Mouse (Mus musculus): Measurements from ENCODE around the gene E2f2. TPM values are rescaled to one million over a fixed set of nuclear protein-coding genes. Genes with fewer than 3 reads are reported as not detected.

The E2f2 gene
- polyA plus RNA-seq, 1 experiment from 2014 or later = 5.5 TPM

- ATAC-seq (ENCODE audit: low FRiP score) = no peak
These were observed 14.1 kb downstream of the E2f2 start for GRCm38 (mm10) chr4:136186315-136186714.

GRCm38 (mm10) chr4:136186739-136187472 is 14.7 kb downstream of the E2f2 start:
- Histone ChIP-seq H3K4me1 (replicated peaks; ENCODE audit: control insufficient read depth, insufficient read depth, low read length) (no peaks in the 10 kb centered on the region), H3K36me3 (ENCODE audit: control insufficient read depth, insufficient read depth, low read length) (no peaks in the 10 kb centered on the region), H3K9ac (ENCODE audit: low read depth, low read length) (no peak overlapping the region), H3K9me3 (ENCODE audit: control insufficient read depth, low read length) (no peaks in the 10 kb centered on the region), H3K4me3 (ENCODE audit: low read depth, low read length) (no peak overlapping the region), H3K4me2 (replicated peaks; ENCODE audit: low read depth, low read length) (no peak overlapping the region), H3K27ac (ENCODE audit: low read depth, low read length) (no peak overlapping the region), H3K27me3 (ENCODE audit: control insufficient read depth, insufficient read depth, low read length) (no peaks in the 10 kb centered on the region)
- ATAC-seq (ENCODE audit: low FRiP score) (no peak), DNase-seq (ENCODE audit: low spot score) (no peak)
- 87% methylated on average over 23 of the region's 23 CpGs for WGBS

More at GRCm38 (mm10) chr4:136186315-136186714, 14.1 kb downstream of the E2f2 start:
- no peaks in the 10 kb centered on the region for H3K9me3 ChIP-seq (ENCODE audit: control insufficient read depth, low read length)
- H3K4me3 ChIP-seq (ENCODE audit: low read depth, low read length) = no peak overlapping the region
- H3K27me3 ChIP-seq (ENCODE audit: control insufficient read depth, insufficient read depth, low read length) = no peaks in the 10 kb centered on the region
- H3K4me2 ChIP-seq (replicated peaks; ENCODE audit: low read depth, low read length) = no peak overlapping the region
- H3K27ac ChIP-seq (ENCODE audit: low read depth, low read length) = no peak overlapping the region
- DNase-seq (ENCODE audit: low spot score) = no peak
- no peak overlapping the region for H3K9ac ChIP-seq (ENCODE audit: low read depth, low read length)
- WGBS = 87% methylated on average over 8 of the region's 8 CpGs
- no peaks in the 10 kb centered on the region for H3K4me1 ChIP-seq (replicated peaks; ENCODE audit: control insufficient read depth, insufficient read depth, low read length)
- H3K36me3 ChIP-seq (ENCODE audit: control insufficient read depth, insufficient read depth, low read length) = no peaks in the 10 kb centered on the region

GRCm38 (mm10) chr4:136188973-136189737 is 17.0 kb downstream of the E2f2 start:
- no peak overlapping the region for H3K4me2 ChIP-seq (replicated peaks; ENCODE audit: low read depth, low read length)
- no peak for DNase-seq (ENCODE audit: low spot score)
- H3K27me3 ChIP-seq (ENCODE audit: control insufficient read depth, insufficient read depth, low read length) = no peaks in the 10 kb centered on the region
- H3K4me3 ChIP-seq (ENCODE audit: low read depth, low read length) = no peak overlapping the region
- no peak overlapping the region for H3K9ac ChIP-seq (ENCODE audit: low read depth, low read length)
- no peaks in the 10 kb centered on the region for H3K36me3 ChIP-seq (ENCODE audit: control insufficient read depth, insufficient read depth, low read length)
- no peaks in the 10 kb centered on the region for H3K9me3 ChIP-seq (ENCODE audit: control insufficient read depth, low read length)
- WGBS = 77% methylated on average over 6 of the region's 6 CpGs
- H3K4me1 ChIP-seq (replicated peaks; ENCODE audit: control insufficient read depth, insufficient read depth, low read length) = no peaks in the 10 kb centered on the region
- no peak for ATAC-seq (ENCODE audit: low FRiP score)
- no peak overlapping the region for H3K27ac ChIP-seq (ENCODE audit: low read depth, low read length)

- Histone ChIP-seq H3K27me3 (ENCODE audit: control insufficient read depth, insufficient read depth, low read length) (no peaks in the 10 kb centered on the region), H3K4me1 (replicated peaks; ENCODE audit: control insufficient read depth, insufficient read depth, low read length) (no peaks in the 10 kb centered on the region), H3K36me3 (ENCODE audit: control insufficient read depth, insufficient read depth, low read length) (no peaks in the 10 kb centered on the region), H3K9ac (ENCODE audit: low read depth, low read length) (no peak overlapping the region), H3K9me3 (ENCODE audit: control insufficient read depth, low read length) (no peaks in the 10 kb centered on the region), H3K27ac (ENCODE audit: low read depth, low read length) (no peak overlapping the region), H3K4me2 (replicated peaks; ENCODE audit: low read depth, low read length) (no peak overlapping the region), H3K4me3 (ENCODE audit: low read depth, low read length) (no peak overlapping the region)
- WGBS = 89% methylated on average over 8 of the region's 8 CpGs
- DNase-seq (ENCODE audit: low spot score) = no peak
- no peak for ATAC-seq (ENCODE audit: low FRiP score)
These were observed 17.7 kb downstream of the E2f2 start for GRCm38 (mm10) chr4:136189912-136190311.

- no peak overlapping the region for H3K9ac ChIP-seq (ENCODE audit: low read depth, low read length)
- no peaks in the 10 kb centered on the region for H3K9me3 ChIP-seq (ENCODE audit: control insufficient read depth, low read length)
- H3K27ac ChIP-seq (ENCODE audit: low read depth, low read length) = no peak overlapping the region
- no peaks in the 10 kb centered on the region for H3K36me3 ChIP-seq (ENCODE audit: control insufficient read depth, insufficient read depth, low read length)
- H3K4me1 ChIP-seq (replicated peaks; ENCODE audit: control insufficient read depth, insufficient read depth, low read length) = no peaks in the 10 kb centered on the region
- no peak for DNase-seq (ENCODE audit: low spot score)
- no peaks in the 10 kb centered on the region for H3K27me3 ChIP-seq (ENCODE audit: control insufficient read depth, insufficient read depth, low read length)
- 88% methylated on average over 3 of the region's 3 CpGs for WGBS
- H3K4me2 ChIP-seq (replicated peaks; ENCODE audit: low read depth, low read length) = no peak overlapping the region
- ATAC-seq (ENCODE audit: low FRiP score) = no peak
- no peak overlapping the region for H3K4me3 ChIP-seq (ENCODE audit: low read depth, low read length)
These were observed 21.4 kb downstream of the E2f2 start for GRCm38 (mm10) chr4:136193571-136193970.

GRCm38 (mm10) chr4:136195029-136195428 is 22.8 kb downstream of the E2f2 start:
- ATAC-seq (ENCODE audit: low FRiP score) = no peak
- Histone ChIP-seq H3K36me3 (ENCODE audit: control insufficient read depth, insufficient read depth, low read length) (no peaks in the 10 kb centered on the region), H3K4me2 (replicated peaks; ENCODE audit: low read depth, low read length) (no peak overlapping the region), H3K27ac (ENCODE audit: low read depth, low read length) (no peak overlapping the region), H3K9ac (ENCODE audit: low read depth, low read length) (no peak overlapping the region), H3K27me3 (ENCODE audit: control insufficient read depth, insufficient read depth, low read length) (no peaks in the 10 kb centered on the region), H3K4me1 (replicated peaks; ENCODE audit: control insufficient read depth, insufficient read depth, low read length) (no peaks in the 10 kb centered on the region), H3K9me3 (ENCODE audit: control insufficient read depth, low read length) (no peaks in the 10 kb centered on the region), H3K4me3 (ENCODE audit: low read depth, low read length) (no peak overlapping the region)
- 67% methylated on average over 7 of the region's 7 CpGs for WGBS
- DNase-seq (ENCODE audit: low spot score) = no peak

- H3K4me2 ChIP-seq (replicated peaks; ENCODE audit: low read depth, low read length) = no peak overlapping the region
- no peak overlapping the region for H3K4me3 ChIP-seq (ENCODE audit: low read depth, low read length)
- no peaks in the 10 kb centered on the region for H3K36me3 ChIP-seq (ENCODE audit: control insufficient read depth, insufficient read depth, low read length)
- H3K27me3 ChIP-seq (ENCODE audit: control insufficient read depth, insufficient read depth, low read length) = no peaks in the 10 kb centered on the region
- no peaks in the 10 kb centered on the region for H3K4me1 ChIP-seq (replicated peaks; ENCODE audit: control insufficient read depth, insufficient read depth, low read length)
- DNase-seq (ENCODE audit: low spot score) = no peak
- no peak overlapping the region for H3K27ac ChIP-seq (ENCODE audit: low read depth, low read length)
- 68% methylated on average over 9 of the region's 9 CpGs for WGBS
- ATAC-seq (ENCODE audit: low FRiP score) = no peak
- H3K9me3 ChIP-seq (ENCODE audit: control insufficient read depth, low read length) = no peaks in the 10 kb centered on the region
- no peak overlapping the region for H3K9ac ChIP-seq (ENCODE audit: low read depth, low read length)
These were observed 23.4 kb downstream of the E2f2 start for GRCm38 (mm10) chr4:136195629-136196028.

GRCm38 (mm10) chr4:136196201-136196600 is 24.0 kb downstream of the E2f2 start:
- Histone ChIP-seq H3K27me3 (ENCODE audit: control insufficient read depth, insufficient read depth, low read length) (no peaks in the 10 kb centered on the region), H3K9ac (ENCODE audit: low read depth, low read length) (no peak overlapping the region), H3K4me2 (replicated peaks; ENCODE audit: low read depth, low read length) (no peak overlapping the region), H3K27ac (ENCODE audit: low read depth, low read length) (no peak overlapping the region), H3K4me1 (replicated peaks; ENCODE audit: control insufficient read depth, insufficient read depth, low read length) (no peaks in the 10 kb centered on the region), H3K36me3 (ENCODE audit: control insufficient read depth, insufficient read depth, low read length) (no peaks in the 10 kb centered on the region), H3K4me3 (ENCODE audit: low read depth, low read length) (no peak overlapping the region), H3K9me3 (ENCODE audit: control insufficient read depth, low read length) (no peaks in the 10 kb centered on the region)
- DNase-seq (ENCODE audit: low spot score) (no peak), ATAC-seq (ENCODE audit: low FRiP score) (no peak)
- 74% methylated on average over 10 of the region's 10 CpGs for WGBS

GRCm38 (mm10) chr4:136198846-136199245 is 26.7 kb downstream of the E2f2 start:
- Histone ChIP-seq H3K9ac (ENCODE audit: low read depth, low read length) (no peak overlapping the region), H3K4me2 (replicated peaks; ENCODE audit: low read depth, low read length) (no peak overlapping the region), H3K4me3 (ENCODE audit: low read depth, low read length) (no peak overlapping the region), H3K27ac (ENCODE audit: low read depth, low read length) (no peak overlapping the region), H3K4me1 (replicated peaks; ENCODE audit: control insufficient read depth, insufficient read depth, low read length) (no peaks in the 10 kb centered on the region), H3K9me3 (ENCODE audit: control insufficient read depth, low read length) (no peaks in the 10 kb centered on the region), H3K36me3 (ENCODE audit: control insufficient read depth, insufficient read depth, low read length) (no peaks in the 10 kb centered on the region), H3K27me3 (ENCODE audit: control insufficient read depth, insufficient read depth, low read length) (no peaks in the 10 kb centered on the region)
- no peak for DNase-seq (ENCODE audit: low spot score)
- whole genome bisulfite sequencing = 69% methylated on average over 7 of the region's 7 CpGs
- no peak for ATAC-seq (ENCODE audit: low FRiP score)

All from hindbrain, embryonic 11.5 days (tissue).